Mouse (Mus musculus) thymus, postnatal 10 days (tissue): ENCODE data around the gene Dclk2.

Source experiments
- DNase-seq, 2 experiments: peaks; one replicate each; pipeline ENCODE4 v3.0.0; 2021; ENCODE audit warnings: low spot score in 2 of 2

Gene Dclk2

DNA sequence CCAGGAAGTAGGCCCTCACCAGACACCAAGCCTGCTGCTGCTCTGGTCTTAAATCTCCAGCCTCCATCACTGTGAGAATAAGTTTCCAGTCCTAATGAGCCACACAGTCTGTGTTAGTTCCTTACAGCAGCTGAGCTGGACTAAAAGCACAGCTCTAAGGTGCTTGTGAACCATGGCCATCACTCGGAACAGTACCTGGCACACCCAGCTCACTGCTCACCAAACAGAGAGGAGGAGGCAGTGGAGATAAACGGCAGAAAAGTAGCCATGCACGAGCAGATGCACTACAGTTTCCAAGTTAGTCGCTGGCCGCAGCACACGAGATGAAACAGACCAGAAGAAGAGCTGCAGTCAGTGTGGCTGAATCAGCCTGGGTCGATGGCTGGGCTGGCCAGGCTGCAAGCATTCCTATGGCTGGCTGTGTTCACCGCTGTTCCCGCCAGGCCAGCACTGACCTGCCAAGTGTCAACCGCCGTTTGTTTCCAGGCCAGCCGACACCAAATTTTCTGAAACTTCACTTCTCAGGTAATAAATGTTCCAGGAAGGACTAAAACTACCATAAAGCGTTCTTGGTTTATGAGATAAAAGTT is 122.7 kb downstream of the Dclk2 start:
- no peak for DNase-seq

DNA sequence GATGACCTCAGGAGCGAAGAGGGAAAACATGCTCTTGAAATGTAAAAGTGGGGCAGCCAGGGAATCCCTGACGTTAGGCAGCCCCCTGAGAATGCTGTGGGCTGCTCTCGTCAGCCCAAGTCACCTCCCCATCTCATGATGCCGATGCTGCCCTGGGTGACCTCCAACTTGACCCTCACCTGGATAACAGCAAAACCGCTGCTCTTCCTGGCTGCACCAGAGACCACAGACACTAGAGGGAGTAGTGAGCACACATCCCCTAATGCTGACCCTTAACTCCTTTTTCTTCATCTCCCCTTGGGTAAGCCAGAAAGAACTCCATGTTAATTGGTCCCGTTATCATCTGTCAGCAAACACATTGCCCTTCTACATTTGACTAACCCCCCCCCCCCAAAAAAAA is 123.9 kb downstream of the Dclk2 start:
- DNase-seq = peak in 1 of 2 experiments; percentile 35

GRCm38 (mm10) chr3:86793720-86794191 is 126.9 kb downstream of the Dclk2 start:
- DNase-seq = no peak

GRCm38 (mm10) chr3:86793264-86793663 is 127.4 kb downstream of the Dclk2 start:
- no peak for DNase-seq

GRCm38 (mm10) chr3:86789752-86790151 is 130.9 kb downstream of the Dclk2 start:
- no peak for DNase-seq

- peak in 1 of 2 experiments; percentile 64 for DNase-seq
These were observed 131.9 kb downstream of the Dclk2 start for GRCm38 (mm10) chr3:86788711-86789110.

GRCm38 (mm10) chr3:86787423-86788123 is 133.1 kb downstream of the Dclk2 start:
- no peak for DNase-seq

DNA sequence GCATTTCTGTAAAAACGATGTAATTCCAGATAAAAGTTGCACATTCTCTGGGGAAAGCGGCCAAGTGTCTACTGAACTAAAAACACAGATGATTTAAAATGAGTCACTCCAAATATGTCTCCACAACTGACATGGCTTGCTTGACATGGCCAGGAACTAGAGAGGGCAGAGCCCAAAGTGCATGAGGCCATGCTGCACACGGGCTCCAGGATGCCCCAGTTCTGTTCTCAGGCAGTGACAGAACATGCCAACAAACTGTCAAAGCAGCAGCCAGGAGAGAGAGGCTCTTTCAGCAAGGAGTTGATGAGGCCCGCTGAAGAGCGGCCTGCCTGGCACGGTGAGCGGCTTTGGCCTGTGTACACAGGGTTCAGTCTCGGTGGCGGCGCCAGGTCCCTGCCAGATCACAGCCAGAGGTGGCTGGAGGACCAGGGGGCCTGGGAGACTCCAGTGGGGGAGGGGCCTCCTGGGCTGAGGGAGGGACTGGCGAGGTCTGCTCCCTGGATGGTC is 133.8 kb downstream of the Dclk2 start:
- no peak for DNase-seq

DNA sequence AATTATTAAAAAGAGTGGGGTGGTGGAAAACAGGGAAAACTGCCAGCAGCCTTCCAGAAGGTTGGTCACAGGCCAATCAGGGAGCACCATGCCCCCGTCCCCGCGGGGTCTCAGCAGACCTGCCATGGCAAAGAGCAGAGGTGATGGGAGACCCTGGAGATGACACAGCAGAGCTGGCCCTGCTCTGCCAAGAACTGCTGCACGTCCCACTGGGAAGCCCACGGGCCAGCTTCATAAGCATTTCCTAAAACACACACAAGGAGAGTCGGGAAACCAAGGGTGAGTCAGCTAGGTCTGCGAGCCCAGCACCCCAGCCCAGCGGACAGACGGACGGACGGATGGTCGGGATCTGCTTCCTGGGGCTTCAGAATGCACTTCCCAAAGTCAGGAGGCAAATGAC is 134.4 kb downstream of the Dclk2 start:
- DNase-seq = no peak

DNA sequence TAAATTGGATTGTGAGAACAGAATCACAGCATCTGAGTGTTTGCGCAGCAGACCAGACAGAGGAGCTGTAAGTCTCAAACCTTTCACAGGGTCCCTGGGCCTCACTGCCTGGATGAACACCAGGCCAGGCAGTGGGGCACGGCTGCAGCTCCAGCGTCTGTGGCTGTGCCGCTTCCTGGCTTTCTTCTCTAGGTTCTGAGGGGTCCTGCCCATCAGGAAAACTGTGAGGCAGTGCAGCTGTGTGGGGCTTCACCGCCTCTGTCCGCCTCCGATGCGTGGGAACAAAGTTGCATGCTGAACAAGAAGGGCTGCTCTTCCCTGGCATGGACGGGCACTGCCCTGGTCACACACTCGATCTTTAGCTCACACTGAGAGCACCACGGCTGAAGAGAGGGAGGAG is 135.7 kb downstream of the Dclk2 start:
- no peak for DNase-seq

DNA sequence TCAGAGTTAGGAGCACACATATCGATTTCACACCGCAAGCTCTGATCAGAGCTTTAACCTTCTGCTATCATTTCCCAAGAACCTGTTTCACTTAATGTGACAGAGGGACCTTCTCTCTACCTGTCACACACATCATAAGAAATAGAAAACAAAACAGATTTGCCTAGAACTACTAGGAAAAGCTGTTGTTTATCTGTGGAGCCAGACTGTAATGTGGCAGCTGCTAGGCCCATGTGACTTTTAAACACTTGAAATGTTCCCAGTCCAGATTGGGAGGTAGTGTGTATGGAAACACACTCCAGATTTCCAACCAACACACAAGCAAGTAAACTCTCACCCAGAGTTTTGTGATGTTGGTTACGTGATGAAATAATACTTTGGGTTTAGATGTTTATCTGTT is 136.6 kb downstream of the Dclk2 start:
- DNase-seq = no peak

- no peak for DNase-seq
These were observed 140.9 kb downstream of the Dclk2 start for GRCm38 (mm10) chr3:86779704-86780103.

GRCm38 (mm10) chr3:86775444-86775828 is 145.2 kb downstream of the Dclk2 start:
- no peak for DNase-seq

- DNase-seq = no peak
These were observed 145.8 kb downstream of the Dclk2 start for GRCm38 (mm10) chr3:86774566-86775443.

DNA sequence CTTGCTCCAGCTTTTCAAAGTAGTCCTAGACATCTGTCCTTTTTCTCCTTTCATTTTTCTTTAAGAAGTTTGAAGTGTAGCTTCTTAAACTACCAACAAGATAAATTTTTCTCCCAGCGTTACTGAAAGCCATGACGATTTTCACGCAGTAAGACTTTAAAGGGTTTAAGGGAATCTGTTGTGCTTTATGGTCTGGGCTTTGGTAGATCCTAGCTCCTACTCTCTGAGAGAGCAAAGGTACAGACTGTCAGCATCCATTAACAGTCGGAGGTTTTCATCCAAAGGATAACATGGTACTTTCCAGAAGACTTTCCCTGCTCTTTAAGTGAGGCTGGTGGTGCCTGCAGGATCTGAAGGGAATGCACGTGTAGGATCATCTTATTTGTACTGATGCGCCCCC is 151.7 kb downstream of the Dclk2 start:
- DNase-seq = no peak

GRCm38 (mm10) chr3:86768553-86768952 is 152.1 kb downstream of the Dclk2 start:
- no peak for DNase-seq

DNA sequence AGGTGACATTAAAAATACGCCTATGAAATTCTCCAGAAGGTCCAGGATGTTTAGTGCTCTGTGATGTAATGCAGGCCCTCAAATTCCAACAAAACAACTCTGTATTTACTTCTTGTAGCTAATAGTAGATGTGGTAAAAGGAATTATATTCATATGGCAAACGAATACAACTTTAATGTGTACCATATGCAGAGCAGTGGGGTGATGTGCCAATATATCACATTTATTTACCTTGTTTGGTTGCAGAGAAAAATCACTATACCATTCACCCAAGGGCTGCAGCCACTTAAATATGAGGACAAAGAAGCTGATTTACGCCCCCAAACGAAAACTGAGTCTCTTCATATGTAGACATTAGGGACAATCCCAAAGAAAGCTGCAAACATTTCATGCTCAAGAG is 158.2 kb downstream of the Dclk2 start:
- DNase-seq = no peak

DNA sequence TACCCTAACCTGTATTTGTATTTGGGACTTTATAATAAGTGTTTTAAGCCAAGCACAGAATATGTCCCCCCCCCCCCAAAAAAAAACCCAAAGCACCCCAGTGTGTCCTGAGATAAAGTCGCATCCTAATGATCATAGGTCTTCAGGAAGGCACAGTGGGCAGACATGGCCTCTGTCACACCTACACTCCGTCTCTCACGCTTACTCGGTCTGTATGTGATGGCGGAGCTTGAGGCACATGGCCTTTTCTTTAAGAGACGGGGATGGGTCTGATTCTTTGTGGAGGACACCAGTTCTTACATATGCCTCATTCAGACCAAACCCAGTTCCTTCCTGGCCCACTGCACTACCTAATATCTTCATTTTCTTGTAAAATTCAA is 158.6 kb downstream of the Dclk2 start:
- DNase-seq = no peak

DNA sequence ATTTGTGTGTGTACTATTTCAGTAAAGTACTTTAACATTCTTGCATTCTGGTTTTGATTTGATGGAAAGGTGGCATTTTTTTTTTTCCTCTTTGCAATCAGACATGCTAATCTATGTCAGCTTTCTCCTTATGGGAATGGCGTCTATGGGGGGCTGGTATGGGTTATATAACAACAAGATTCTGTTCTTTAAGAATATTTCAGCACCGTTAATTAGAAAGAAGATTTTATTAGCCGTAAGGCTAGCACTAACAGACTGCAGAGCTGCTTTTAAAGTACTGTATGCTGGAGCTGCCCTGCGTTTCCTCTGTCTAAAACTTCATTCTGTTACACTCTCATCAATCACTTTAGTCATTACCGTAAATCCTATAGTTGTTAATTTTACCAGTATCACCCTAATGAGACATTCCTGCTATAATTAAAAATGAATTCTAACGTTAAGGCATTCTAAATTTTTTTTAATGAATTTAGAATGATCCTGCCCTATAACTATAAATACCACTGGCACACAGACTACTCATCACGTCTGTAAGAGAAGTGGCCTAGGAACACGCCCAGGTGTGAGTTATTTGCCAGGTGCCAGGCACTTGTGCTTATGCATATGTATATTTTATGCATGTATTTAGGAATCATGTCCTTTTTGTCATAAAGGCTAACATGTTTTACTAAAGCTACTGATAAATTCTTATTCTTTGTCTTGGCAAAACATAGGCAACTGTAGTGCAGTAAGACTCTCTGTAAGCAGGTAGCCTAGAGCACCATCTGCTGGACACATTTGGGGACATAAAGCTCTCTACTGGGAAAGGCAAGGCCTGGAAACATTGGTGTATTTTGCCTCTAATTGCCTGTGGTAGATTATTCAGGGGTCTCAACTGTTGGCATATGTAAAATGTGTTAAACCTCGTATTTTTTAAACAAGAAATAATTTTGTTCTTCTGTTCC is 159.3 kb downstream of the Dclk2 start:
- peak; percentile 45 to 68 for DNase-seq

DNA sequence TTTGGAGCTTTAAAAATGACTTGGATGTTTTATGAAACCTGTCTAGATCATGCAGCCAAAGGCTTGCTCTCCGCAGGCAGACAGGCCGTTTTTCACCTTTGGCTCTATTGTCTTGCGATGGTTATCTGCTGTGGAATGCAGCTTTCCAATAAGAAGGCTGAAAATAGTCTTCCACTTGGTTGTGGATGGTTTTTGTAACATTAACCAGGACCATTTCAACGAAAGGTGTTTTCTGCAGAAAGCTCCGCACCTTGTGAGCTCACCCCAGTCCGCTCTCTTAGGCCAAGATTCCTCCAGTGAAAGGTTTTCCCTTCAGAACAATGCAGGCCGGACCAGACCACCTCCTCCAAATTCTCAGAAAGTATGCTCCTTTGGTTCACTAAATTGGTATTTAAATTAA is 160.2 kb downstream of the Dclk2 start:
- DNase-seq = no peak

DNA sequence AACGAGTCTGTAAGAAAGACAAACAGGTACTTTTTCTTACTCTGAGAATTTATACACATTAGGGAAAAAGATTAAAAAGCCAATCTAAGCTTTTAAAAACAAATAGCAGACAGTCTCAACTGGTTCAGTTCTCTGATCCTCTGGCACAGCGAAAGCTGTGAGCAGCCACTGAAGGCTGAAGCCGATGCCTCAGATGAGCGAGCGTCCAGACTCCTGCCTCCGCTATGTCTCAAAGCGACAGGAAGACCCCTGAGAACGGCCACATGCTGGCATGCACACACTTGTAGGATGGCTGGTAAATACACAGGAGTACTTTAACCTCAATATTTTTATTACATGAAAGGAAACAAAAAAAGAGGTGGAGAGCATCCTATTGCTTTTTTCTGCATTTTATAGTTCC is 160.8 kb downstream of the Dclk2 start:
- no peak for DNase-seq
